Mouse (Mus musculus) heart, adult 8-10 months (tissue): ENCODE results near the gene Tmed6. TPM values are rescaled to one million over a fixed set of nuclear protein-coding genes. Genes with fewer than 3 reads are reported as not detected.
A peak's percentile ranks its signal among the peaks of the same experiment; 100 is the strongest.
"Not testable (repeated sequence)": the region's sequence is repeated elsewhere in the genome, so short reads cannot be mapped to it uniquely, and the experiment has no call there.

Source experiments
- DNase-seq: peaks from one replicate; pipeline ENCODE4 v3.0.0; 2022; ENCODE audit warnings: low spot score
- total RNA-seq, 4 experiments: library from RNA; stranded (reverse); gene quantifications; 2 replicates each; pipeline ENCODE4 v1.2.4; 2022

Gene Tmed6
- total RNA-seq, 4 experiments from 2014 or later, result not detected

GRCm38 (mm10) chr8:107074128-107074527 lies 8.7 kb upstream of the Tmed6 start:
- DNase-seq, result no peak

- no peak for DNase-seq
Observed at GRCm38 (mm10) chr8:107073706-107074105, 8.3 kb upstream of the Tmed6 start.

DNA sequence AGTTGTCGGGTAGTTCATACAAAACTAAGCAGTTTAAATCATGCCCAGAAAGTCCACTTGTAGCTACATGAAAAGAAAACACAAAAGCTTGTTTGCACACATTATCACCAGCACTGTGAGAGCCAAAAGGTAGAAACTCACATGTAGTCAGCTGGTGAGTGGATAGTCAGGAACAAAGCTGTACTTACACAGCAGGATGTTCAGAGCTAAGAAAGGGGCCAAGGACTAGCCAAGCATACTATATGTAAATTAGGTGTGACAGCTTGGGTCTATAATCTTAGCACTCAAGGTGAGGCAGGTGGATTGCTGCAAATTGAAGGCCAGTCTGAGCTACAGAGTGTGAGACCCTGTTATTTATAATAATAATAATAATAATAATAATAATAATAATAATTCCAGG lies 2.8 kb downstream of the Tmed6 start:
- DNase-seq, result no peak

DNA sequence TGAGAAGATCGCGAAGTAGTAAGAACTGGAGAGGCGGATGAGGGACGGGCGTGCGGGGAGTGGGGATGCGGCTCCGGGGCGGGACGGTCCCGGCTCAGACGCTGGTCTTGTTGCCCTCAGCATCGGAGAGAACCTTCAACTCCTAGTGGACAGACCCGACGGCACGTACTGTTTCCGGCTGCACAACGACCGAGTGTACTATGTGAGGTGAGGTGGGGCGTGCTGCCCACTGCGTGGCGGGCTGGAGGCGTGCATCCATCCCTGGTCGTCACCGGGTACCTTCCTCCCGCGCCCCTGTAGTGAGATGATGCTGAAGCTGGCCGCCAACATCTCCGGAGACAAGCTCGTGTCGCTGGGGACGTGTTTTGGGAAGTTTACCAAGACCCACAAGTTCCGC lies 8.5 kb downstream of the Tmed6 start:
- DNase-seq, result no peak

GRCm38 (mm10) chr8:107056076-107056972 lies 9.1 kb downstream of the Tmed6 start, which contains the start of the genes Cog8 and Nip7:
Cog8 (minus strand) TSS chr8:107056689.
Nip7 (plus strand) TSS chr8:107056877.
- peak; percentile 98 for DNase-seq

- no peak for DNase-seq
Observed at GRCm38 (mm10) chr8:107052046-107052445, 13.4 kb downstream of the Tmed6 start.

DNA sequence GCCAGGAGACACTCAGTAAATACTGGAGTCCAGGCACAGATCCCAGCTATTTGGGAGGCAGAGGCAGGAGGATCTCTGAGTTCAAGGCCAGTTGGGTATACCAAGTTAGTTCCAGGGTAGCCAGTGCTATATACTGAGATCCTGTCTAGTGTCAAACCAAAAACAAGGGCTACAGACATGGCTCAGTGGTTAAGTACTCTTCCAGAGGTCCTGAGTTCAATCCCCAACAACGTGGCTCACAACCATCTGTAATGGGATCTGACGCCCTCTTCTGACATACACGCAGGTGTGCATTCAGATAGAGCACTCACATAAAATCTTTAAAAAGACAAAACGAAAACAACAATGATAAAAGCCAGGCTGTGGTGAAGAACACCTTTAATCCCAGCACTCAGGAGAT lies 16.0 kb downstream of the Tmed6 start:
- no peak for DNase-seq

- peak; percentile 80 for DNase-seq
Observed at GRCm38 (mm10) chr8:107048061-107048941, 17.1 kb downstream of the Tmed6 start, which contains the start of gene Pdf. Pdf (minus strand) TSS chr8:107048614.

DNA sequence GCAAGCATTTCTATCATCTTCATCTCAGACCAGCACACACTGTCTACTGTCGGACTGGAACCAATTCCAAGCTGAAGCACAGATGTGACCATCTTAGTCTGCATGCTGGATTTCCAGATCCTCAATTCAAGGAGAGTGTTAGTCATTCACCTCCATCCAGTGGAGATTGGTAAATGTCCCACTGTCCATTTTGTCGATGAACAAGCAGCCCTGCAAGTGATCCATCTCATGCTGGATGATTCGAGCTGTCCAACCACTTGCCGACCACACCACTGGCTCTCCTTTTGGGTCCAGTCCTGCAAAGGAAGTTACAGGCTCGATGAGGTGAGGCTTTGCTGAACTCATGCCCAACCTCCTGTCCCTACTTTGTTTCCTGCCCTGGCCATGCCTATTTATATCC lies 18.5 kb downstream of the Tmed6 start:
- no peak for DNase-seq

DNA sequence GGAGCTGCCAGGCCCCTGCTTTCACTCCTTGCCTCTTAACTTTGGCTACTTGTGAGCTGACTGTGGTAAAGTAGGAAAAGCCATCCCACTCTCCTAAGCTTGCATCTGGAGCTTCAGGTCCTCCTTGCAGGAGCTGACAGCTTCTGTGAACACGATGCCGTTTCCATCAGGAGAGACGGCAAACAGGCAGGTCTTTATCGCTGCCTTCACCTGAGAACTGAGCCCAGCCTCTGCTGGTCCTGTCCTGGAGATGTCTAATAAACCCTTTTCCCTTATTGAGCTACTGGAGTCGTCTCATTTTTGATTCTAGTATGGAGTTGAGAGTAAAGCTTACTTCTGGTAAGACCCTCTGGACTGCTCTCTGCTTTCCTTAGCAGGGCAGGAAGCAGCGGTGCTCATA lies 20.0 kb downstream of the Tmed6 start:
- no peak for DNase-seq

DNA sequence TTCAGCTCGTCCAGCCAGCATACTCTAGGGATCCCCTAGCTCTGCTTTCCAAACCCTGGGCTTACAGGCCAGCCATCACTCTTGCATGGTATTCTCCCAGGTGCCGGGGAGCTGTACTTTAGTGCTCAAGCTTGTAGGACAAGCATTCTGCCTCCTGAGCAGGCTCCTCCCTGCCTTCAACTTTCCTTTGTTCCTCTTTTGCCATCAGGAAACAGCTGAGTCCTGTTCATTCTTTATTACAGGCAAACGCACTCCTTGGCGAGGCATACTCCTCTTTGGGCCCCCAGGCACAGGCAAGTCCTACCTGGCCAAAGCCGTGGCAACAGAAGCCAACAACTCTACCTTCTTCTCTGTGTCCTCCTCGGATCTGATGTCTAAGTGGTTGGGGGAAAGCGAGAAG lies 24.8 kb downstream of the Tmed6 start:
- no peak for DNase-seq

DNA sequence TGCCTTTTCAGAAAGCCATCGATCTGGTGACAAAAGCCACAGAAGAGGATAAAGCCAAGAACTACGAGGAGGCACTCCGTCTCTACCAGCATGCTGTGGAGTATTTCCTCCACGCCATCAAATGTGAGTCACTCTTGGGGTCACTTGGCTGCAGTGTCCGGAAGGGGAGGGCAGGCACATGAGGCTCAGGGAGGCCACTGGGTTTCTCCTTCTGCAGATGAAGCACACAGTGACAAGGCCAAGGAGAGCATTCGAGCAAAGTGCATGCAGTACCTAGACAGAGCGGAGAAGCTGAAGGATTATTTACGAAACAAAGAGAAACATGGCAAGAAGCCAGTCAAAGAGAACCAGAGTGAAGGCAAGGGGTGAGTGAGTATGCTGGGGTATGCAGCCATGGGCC lies 28.8 kb downstream of the Tmed6 start:
- no peak for DNase-seq

DNA sequence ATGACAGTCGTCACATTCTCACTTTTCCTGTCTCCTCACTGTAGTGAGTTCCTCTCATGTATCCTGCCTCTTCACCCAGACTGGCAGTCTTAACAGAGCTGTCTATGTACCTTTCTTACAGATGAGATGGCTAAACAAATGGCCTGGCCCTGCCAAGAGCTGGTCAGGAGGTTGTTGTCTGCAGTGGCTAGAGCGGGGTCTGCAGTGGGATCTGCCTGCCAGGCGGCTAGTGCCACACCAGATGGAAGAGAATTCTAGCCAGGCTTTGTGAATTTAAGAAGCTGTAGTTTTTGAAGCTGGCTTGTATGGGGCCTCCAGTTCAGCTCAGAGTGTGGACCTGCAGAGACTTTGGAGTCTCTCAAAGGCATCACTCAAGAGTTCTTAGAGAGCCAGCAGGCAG lies 29.8 kb downstream of the Tmed6 start:
- DNase-seq, result no peak

GRCm38 (mm10) chr8:107033609-107034008 lies 31.8 kb downstream of the Tmed6 start:
- DNase-seq, result not testable (repeated sequence)

DNA sequence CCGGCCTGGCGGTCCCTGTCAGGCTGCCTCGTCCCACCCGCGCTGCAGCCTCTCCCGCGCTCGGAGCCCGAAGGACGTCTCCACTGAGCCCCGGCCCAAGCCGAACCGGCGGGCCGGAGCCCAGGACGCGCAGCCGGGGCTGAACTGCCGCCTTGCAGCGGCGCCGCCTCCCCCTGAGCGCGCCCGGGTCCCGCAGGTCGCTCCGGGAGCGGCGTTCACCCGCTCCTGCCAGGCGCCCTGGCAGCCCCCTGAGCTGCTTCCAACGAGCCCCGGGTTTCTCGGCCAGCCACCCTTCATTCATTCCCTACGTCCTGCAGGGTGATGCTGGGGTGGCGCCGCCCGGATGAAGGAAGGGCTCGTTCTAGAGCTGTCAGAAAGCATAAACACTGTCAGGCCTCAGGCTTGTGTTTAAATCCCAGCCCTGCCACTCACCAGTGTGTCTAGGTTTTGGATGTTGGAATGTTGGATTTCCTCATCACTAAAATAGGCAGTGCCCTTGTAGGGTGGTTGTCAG lies 33.8 kb downstream of the Tmed6 start:
- DNase-seq, result no peak

GRCm38 (mm10) chr8:107030650-107031576 lies 34.5 kb downstream of the Tmed6 start, which contains the start of gene Vps4a:
Vps4a (plus strand) TSS chr8:107031222.
- DNase-seq, result peak; percentile 94

DNA sequence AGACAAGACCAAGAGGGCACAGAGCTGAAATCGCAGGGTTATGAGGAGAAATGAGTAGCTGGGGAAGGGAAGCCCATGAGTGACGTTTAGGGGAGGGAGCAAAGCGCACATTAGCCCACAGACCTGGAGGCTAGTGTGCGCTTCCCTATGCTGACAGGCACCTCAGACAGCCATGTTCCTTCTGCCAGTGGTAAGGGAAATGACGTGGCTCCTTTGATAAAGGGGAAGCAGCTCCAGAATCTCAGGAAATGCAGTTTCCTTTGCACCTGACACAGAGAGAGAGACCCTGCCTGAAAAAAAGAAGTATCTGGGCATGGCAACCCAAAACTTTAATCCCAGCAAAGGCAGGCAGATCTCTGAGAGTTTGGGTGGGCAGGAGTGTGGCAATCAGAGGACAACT lies 35.4 kb downstream of the Tmed6 start:
- no peak for DNase-seq

DNA sequence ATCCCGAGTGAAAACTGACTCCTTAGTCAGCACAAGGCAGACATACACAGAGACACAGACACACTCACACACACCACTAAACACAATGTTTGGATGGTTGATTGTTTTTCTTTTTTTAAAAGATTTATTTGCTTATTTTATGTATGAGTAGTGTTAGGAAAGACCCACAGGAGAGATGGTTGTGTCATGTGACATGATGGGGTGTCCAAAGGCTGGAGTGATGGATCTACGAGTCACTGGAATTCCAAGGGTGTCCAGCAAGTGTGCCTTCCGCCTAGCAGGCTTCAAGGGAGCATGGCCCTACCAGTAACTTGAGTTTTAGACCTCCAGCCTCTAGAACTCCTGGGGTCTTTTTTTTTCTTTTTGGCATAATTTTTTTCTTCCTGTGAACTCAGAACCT lies 36.1 kb downstream of the Tmed6 start:
- DNase-seq, result no peak

DNA sequence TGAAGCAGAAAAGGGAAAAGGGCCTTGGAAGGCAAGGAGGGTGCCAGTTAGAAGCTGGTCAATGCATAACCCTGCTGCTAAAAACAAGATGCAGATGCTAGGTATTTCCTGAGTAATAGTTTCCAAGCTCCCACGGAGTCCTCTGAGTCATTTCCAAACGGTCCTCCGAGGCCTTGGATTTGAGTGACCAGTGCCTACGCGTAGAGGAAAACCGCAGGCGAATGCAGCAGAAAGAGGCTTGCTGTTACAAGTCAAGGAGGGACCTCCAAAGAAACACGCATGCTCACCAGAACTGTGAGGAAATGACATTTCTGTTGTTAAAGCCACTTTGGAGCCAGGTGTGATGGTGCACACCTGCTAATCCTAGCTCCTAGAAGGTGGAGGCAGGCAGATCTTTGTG lies 42.0 kb downstream of the Tmed6 start:
- DNase-seq, result no peak

- no peak for DNase-seq
Observed at GRCm38 (mm10) chr8:107014915-107015314, 50.5 kb downstream of the Tmed6 start.

GRCm38 (mm10) chr8:107012666-107013065 lies 52.8 kb downstream of the Tmed6 start:
- no peak for DNase-seq
